Mouse (Mus musculus): Measurements from ENCODE around the gene Rpl23.
"Not testable (repeated sequence)": the region's sequence is repeated elsewhere in the genome, so short reads cannot be mapped to it uniquely, and the experiment has no call there.

The Rpl23 gene

GRCm38 (mm10) chr11:97766154-97766881, 15.9 kb downstream of the Rpl23 start, which contains the start of gene Cwc25:
Gene Cwc25, minus strand, starts transcription at chr11:97766556.
- peak; percentile 95 for DNase-seq (ENCODE audit: low spot score)

- no peak for DNase-seq (ENCODE audit: low spot score)
Measured at GRCm38 (mm10) chr11:97761638-97762037, 20.6 kb downstream of the Rpl23 start.

DNA sequence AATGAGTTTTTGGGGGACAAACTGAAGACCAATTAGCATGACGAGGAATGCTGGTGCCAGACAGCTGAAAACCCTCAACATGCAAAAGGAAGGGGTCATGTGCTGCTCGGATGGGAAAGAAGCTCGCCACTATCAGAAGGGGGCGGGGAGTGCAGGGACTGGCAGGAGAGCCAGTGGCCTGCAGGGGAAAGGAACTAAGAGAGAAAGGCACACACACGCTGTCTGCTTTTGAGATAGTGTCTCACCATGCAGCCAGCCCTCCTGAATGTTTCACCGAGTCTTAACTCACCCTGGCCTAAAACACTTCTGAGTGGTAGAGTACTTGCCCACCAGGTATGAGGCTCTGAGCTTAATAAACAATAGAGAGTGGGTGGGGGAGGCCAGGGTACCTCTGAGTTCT, 23.3 kb downstream of the Rpl23 start:
- DNase-seq (ENCODE audit: low spot score): no peak

DNA sequence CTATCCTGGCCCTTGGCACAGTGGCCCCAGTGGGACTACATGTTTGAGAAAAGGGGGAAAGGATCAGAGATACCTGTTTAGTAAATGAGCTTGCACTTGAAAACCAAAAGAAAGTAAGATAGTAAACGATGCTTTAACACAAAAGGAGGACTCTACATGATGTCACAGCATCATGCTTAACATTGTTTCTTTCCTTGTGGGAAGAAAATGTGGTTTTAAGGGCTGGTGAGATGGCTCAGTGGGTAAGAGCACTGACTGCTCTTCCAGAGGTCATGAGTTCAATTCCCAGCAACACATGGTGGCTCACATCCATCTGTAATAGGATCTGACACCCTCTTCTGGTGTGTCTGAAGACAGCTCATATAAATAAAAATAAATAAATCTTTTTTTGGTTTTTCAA, 24.1 kb downstream of the Rpl23 start:
- DNase-seq (ENCODE audit: low spot score): no peak

DNA sequence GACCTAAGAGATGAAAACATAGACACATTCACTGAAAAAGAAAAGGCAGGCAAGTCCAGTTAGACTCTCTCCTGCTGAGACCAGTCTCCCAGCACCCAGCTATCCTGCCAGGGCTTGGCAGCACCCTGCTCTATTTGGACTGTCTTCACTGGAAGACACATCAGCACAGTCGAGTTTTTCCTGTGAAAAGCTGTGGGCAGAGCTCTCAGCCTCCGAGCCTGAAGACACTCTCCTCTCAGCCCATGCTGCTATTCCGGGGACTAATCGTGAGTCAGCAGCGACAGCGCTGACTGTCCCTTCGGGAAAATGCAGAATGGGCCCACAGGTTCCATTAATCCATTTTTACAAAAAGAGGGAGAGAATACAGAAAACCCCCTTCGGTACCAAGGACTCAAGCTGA, 29.0 kb downstream of the Rpl23 start:
- DNase-seq (ENCODE audit: low spot score): no peak

DNA sequence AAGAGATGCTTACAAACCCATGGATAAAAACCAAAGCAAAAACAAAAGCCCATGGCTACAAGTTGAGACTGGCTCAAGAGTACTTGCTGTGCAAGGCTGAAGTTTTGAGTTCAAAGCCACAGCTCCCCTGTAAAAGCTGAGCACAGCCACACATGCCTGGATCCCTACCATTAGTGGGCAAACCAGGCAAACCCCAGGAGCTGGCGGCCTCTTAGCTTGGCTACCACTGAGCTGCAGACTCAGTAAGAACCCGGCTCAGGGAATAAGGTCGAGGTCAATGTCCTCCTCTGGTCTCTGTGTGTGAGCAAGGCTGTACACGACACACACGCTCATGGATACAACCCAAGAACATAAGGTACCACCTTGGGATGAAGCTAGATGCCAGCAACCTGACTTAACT, 33.7 kb downstream of the Rpl23 start:
- no peak for DNase-seq (ENCODE audit: low spot score)

DNA sequence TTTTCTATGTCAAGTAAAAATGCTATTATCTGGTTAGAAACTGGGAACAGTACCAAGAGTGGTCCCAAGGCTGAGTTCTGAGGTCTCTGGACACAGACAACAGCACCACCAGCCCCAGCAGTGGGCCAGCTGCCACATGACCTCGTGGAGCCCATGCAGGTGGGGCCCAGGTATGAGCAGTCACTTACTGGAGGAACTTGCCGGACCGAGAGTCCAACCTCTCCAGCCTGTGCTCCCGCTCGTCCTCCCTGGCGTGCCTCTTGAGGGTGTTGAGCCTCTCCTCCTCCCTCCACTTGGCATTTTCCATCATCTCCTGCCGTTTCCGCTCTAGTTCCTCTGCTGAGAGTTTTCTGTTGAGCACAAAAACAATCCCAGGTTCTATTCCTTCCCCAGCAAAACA, 34.5 kb downstream of the Rpl23 start:
- DNase-seq (ENCODE audit: low spot score): no peak

DNA sequence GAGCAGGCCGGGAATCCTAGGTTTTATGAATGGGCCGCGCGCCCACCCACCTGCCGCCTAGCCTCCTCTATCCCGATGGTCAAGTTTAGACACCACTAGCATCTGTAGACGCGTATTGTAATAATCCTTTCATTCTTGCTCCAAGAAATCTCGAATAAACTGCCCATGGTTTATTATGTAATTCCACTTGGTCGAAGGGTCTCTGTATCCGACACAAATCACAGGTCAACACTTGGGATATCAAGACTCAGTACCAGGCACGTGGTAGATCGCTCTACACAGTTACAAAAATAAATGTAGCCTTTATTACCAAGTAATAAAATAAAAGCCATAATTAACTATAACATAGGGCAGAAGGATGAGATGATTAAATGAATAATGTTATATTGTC, 36.9 kb downstream of the Rpl23 start:
- DNase-seq (ENCODE audit: low spot score): no peak

GRCm38 (mm10) chr11:97744718-97745330, 37.4 kb downstream of the Rpl23 start:
- DNase-seq (ENCODE audit: low spot score): peak; percentile 99

- DNase-seq (ENCODE audit: low spot score): peak; percentile 34
Measured at GRCm38 (mm10) chr11:97744063-97744717, 38.0 kb downstream of the Rpl23 start, which contains the start of gene Pip4k2b. Gene Pip4k2b, minus strand, starts transcription at chr11:97744704.

DNA sequence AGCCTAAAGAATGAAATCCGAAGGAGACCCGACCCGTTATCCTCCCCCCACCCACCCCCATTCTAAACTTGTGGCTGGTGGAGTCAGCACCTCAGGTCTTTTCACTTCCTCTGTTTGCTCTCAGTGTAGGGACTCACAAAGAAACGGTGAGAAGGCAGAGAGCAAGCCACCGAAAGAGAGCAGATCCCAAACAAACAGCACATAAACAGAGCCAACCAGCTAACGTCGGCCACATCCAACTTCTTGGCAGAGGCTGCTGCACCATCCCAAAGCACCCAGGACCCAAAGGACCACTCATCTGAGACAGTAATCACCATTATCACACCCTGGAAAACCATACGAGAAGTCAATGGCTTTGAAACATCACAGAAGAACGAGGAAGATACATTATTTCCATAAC, 38.8 kb downstream of the Rpl23 start:
- DNase-seq (ENCODE audit: low spot score): no peak

DNA sequence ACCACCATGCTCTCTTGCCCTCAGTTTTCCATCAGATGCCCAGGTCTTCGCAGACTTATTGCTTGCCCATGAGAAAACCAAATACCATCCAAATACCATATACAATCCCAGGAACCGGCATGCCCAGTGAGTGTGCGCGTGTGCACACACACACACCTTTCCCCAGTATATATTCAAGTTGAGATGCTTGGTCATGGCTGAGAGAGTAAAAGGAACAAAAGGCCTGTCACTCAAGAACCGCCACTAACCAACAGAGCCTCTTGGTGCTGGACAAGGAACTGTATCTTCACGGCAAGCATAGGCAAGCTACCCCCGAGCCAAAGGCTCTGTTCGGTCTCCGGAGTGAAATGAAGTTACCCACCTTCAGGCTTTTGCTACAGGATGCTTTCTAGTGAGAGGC, 39.6 kb downstream of the Rpl23 start:
- no peak for DNase-seq (ENCODE audit: low spot score)

GRCm38 (mm10) chr11:97742157-97742556, 40.1 kb downstream of the Rpl23 start:
- DNase-seq (ENCODE audit: low spot score): no peak

DNA sequence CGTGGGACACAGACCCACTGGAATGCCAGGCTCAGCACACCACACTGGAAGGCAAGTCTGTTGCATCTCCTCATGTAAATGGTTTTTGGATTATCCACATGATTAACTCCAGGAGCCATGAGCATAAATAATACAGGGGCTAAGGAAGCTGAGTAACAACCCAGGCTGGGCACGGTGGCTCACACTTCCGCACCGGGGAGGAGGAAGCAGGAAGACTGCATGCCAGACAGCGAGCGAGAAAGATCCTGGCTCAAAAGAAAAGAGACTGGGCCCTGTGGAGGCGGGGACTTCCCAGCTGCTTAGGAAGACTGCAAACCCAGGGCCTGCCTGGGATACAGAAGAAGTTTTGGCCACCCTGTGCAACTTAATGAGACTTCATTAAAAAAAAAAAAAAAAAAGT, 42.0 kb downstream of the Rpl23 start:
- DNase-seq (ENCODE audit: low spot score): no peak

GRCm38 (mm10) chr11:97739155-97739554, 43.1 kb downstream of the Rpl23 start:
- DNase-seq (ENCODE audit: low spot score): no peak

DNA sequence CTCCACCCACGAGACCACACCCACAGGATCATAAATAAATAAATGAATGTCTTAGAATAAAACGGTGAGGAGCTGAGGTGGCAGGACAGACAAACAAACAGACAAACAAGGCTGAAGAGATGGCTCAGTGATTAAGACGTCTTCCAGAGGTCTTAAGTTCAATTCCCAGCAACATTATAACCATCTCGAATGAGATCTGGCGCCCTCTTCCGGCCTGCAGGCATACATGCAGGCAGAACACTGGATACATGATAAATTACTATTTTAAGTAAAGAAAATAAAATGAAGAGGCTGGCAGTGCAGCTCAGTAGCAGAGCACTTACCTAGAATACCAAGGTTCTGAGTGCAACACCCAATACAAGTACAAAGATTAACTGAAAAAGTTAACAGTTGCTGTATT, 43.5 kb downstream of the Rpl23 start:
- DNase-seq (ENCODE audit: low spot score): peak; percentile 33

DNA sequence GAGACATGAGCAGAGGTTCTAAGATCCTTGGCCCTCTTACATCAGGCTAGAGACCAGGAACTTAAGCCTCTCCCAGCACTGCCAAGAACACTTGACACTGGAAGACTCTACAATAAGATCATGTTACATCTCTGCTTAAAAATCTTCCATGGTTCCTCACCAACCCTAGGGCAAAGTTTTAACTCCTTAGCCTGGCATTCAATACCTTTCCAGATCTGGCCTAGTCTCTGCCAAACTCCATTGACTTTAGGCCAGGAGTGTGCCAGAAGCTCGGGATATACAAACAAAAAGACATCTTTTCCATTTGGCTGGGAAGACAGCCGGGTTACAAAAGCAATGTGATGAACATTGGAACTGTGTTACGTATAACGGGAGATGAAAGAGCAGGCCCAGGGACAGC, 44.6 kb downstream of the Rpl23 start:
- DNase-seq (ENCODE audit: low spot score): no peak

DNA sequence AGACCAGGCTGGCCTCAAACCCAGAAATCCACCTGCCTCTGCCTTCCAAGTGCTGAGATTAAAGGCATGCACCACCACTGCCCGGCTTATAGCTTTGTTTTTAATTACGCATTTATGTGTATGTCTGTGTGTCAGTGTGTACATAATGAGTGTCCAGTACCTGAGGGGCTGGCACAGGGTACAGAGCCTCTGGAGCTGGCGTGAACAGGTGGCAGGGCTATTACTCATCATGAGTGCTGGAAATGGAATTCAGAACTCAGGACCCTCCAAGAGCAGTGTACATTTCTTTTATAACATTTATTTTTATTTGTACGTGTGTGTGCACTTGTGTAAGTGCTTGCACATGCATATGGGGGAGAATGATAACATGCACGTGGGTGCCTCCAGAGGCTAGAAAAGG, 45.6 kb downstream of the Rpl23 start:
- no peak for DNase-seq (ENCODE audit: low spot score)

GRCm38 (mm10) chr11:97734810-97735209, 47.4 kb downstream of the Rpl23 start:
- not testable (repeated sequence) for DNase-seq (ENCODE audit: low spot score)

DNA sequence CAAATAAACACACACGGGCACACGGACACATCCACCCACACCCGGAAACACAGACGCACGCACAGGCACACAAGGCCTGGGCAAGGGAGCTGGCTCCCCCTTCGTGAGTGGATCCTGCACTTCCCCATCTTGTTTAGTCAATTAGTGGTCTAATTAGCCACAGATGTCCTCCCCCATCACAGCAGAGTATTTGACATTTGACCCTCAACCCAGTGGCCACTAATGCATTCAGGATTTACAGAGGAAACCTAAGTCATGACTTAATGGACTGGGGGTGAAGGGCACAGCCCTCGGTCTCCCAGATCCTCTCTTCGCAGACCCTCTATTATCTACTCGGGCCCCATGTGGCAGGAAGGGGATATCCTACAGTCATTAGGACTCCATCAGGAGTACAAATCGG, 48.5 kb downstream of the Rpl23 start:
- DNase-seq (ENCODE audit: low spot score): no peak

GRCm38 (mm10) chr11:97728730-97729129, 53.5 kb downstream of the Rpl23 start:
- DNase-seq (ENCODE audit: low spot score): no peak

GRCm38 (mm10) chr11:97728311-97728710, 53.9 kb downstream of the Rpl23 start:
- no peak for DNase-seq (ENCODE audit: low spot score)
